Mouse (Mus musculus): ENCODE data around the gene Zzef1. TPM values are rescaled to one million over a fixed set of nuclear protein-coding genes. Genes with fewer than 3 reads are reported as not detected.

The Zzef1 gene
- polyA plus RNA-seq, 1 experiment from 2014 or later, result 6.9 TPM

- no peak overlapping the region for H3K27ac ChIP-seq
- no peaks in the 10 kb centered on the region for H3K9me3 ChIP-seq (replicated peaks; ENCODE audit: low read length)
- no peak overlapping the region for H3K4me3 ChIP-seq (replicated peaks; ENCODE audit: low read depth, low read length)
- ATAC-seq (replicated peaks; ENCODE audit: low FRiP score, low read depth), result no peak
- H3K9ac ChIP-seq (ENCODE audit: low read depth, low read length), result no peak overlapping the region
- H3K4me1 ChIP-seq (replicated peaks; ENCODE audit: insufficient read depth, low read length), result no peaks in the 10 kb centered on the region
- no peak for DNase-seq (ENCODE audit: low spot score)
- no peak overlapping the region for H3K4me2 ChIP-seq (ENCODE audit: low read length)
- no peaks in the 10 kb centered on the region for H3K27me3 ChIP-seq (ENCODE audit: insufficient read depth, low read length)
- no peak for TF ChIP-seq CTCF (IDR thresholded peaks at IDR 0.05; ENCODE audit: low read depth)
- 84% methylated on average over 2 of the region's 2 CpGs for WGBS
- peaks cover 39% of the 10 kb centered on the region for H3K36me3 ChIP-seq (ENCODE audit: insufficient read depth, low read length)
Observed at GRCm38 (mm10) chr11:72845526-72845925, 49.5 kb downstream of the Zzef1 start.

GRCm38 (mm10) chr11:72846685-72847084 is 50.7 kb downstream of the Zzef1 start:
- ATAC-seq (replicated peaks; ENCODE audit: low FRiP score, low read depth), result no peak
- DNase-seq (ENCODE audit: low spot score), result no peak
- Histone ChIP-seq H3K4me1 (replicated peaks; ENCODE audit: insufficient read depth, low read length) (no peaks in the 10 kb centered on the region), H3K27ac (no peak overlapping the region), H3K27me3 (ENCODE audit: insufficient read depth, low read length) (no peaks in the 10 kb centered on the region), H3K36me3 (ENCODE audit: insufficient read depth, low read length) (peaks cover 46% of the 10 kb centered on the region), H3K9ac (ENCODE audit: low read depth, low read length) (no peak overlapping the region), H3K9me3 (replicated peaks; ENCODE audit: low read length) (no peaks in the 10 kb centered on the region), H3K4me2 (ENCODE audit: low read length) (no peak overlapping the region), H3K4me3 (replicated peaks; ENCODE audit: low read depth, low read length) (no peak overlapping the region)
- TF ChIP-seq CTCF (IDR thresholded peaks at IDR 0.05; ENCODE audit: low read depth), result no peak

GRCm38 (mm10) chr11:72847831-72848628 is 52.0 kb downstream of the Zzef1 start:
- no peak overlapping the region for H3K27ac ChIP-seq
- ATAC-seq (replicated peaks; ENCODE audit: low FRiP score, low read depth), result no peak
- H3K4me3 ChIP-seq (replicated peaks; ENCODE audit: low read depth, low read length), result no peak overlapping the region
- peaks cover 49% of the 10 kb centered on the region for H3K36me3 ChIP-seq (ENCODE audit: insufficient read depth, low read length)
- H3K9me3 ChIP-seq (replicated peaks; ENCODE audit: low read length), result no peaks in the 10 kb centered on the region
- H3K4me1 ChIP-seq (replicated peaks; ENCODE audit: insufficient read depth, low read length), result no peaks in the 10 kb centered on the region
- no peak for TF ChIP-seq CTCF (IDR thresholded peaks at IDR 0.05; ENCODE audit: low read depth)
- H3K27me3 ChIP-seq (ENCODE audit: insufficient read depth, low read length), result no peaks in the 10 kb centered on the region
- H3K9ac ChIP-seq (ENCODE audit: low read depth, low read length), result no peak overlapping the region
- H3K4me2 ChIP-seq (ENCODE audit: low read length), result no peak overlapping the region
- WGBS, result 97% methylated on average over 1 of the region's 1 CpGs
- no peak for DNase-seq (ENCODE audit: low spot score)

- Histone ChIP-seq H3K9me3 (replicated peaks; ENCODE audit: low read length) (no peaks in the 10 kb centered on the region), H3K27ac (no peak overlapping the region), H3K36me3 (ENCODE audit: insufficient read depth, low read length) (peaks cover 56% of the 10 kb centered on the region), H3K9ac (ENCODE audit: low read depth, low read length) (no peak overlapping the region), H3K4me2 (ENCODE audit: low read length) (no peak overlapping the region), H3K4me1 (replicated peaks; ENCODE audit: insufficient read depth, low read length) (no peaks in the 10 kb centered on the region), H3K4me3 (replicated peaks; ENCODE audit: low read depth, low read length) (no peak overlapping the region), H3K27me3 (ENCODE audit: insufficient read depth, low read length) (no peaks in the 10 kb centered on the region)
- TF ChIP-seq CTCF (IDR thresholded peaks at IDR 0.05; ENCODE audit: low read depth), result no peak
- ATAC-seq (replicated peaks; ENCODE audit: low FRiP score, low read depth) (no peak), DNase-seq (ENCODE audit: low spot score) (no peak)
- 90% methylated on average over 9 of the region's 9 CpGs for WGBS
Observed at GRCm38 (mm10) chr11:72850419-72851131, 54.5 kb downstream of the Zzef1 start.

- no peak for ATAC-seq (replicated peaks; ENCODE audit: low FRiP score, low read depth)
- Histone ChIP-seq H3K9ac (ENCODE audit: low read depth, low read length) (no peak overlapping the region), H3K4me3 (replicated peaks; ENCODE audit: low read depth, low read length) (no peak overlapping the region), H3K36me3 (ENCODE audit: insufficient read depth, low read length) (peaks cover 56% of the 10 kb centered on the region), H3K4me1 (replicated peaks; ENCODE audit: insufficient read depth, low read length) (no peaks in the 10 kb centered on the region), H3K9me3 (replicated peaks; ENCODE audit: low read length) (no peaks in the 10 kb centered on the region), H3K4me2 (ENCODE audit: low read length) (no peak overlapping the region), H3K27me3 (ENCODE audit: insufficient read depth, low read length) (no peaks in the 10 kb centered on the region), H3K27ac (no peak overlapping the region)
- TF ChIP-seq CTCF (IDR thresholded peaks at IDR 0.05; ENCODE audit: low read depth), result no peak
- DNase-seq (ENCODE audit: low spot score), result no peak
- WGBS, result 85% methylated on average over 4 of the region's 4 CpGs
Observed at GRCm38 (mm10) chr11:72851214-72851613, 55.2 kb downstream of the Zzef1 start.

- no peak overlapping the region for H3K4me3 ChIP-seq (replicated peaks; ENCODE audit: low read depth, low read length)
- no peaks in the 10 kb centered on the region for H3K27me3 ChIP-seq (ENCODE audit: insufficient read depth, low read length)
- no peak overlapping the region for H3K27ac ChIP-seq
- no peak for TF ChIP-seq CTCF (IDR thresholded peaks at IDR 0.05; ENCODE audit: low read depth)
- no peaks in the 10 kb centered on the region for H3K9me3 ChIP-seq (replicated peaks; ENCODE audit: low read length)
- ATAC-seq (replicated peaks; ENCODE audit: low FRiP score, low read depth), result no peak
- H3K4me2 ChIP-seq (ENCODE audit: low read length), result no peak overlapping the region
- H3K4me1 ChIP-seq (replicated peaks; ENCODE audit: insufficient read depth, low read length), result no peaks in the 10 kb centered on the region
- H3K36me3 ChIP-seq (ENCODE audit: insufficient read depth, low read length), result peaks cover 59% of the 10 kb centered on the region
- 100% methylated on average over 1 of the region's 1 CpGs for WGBS
- H3K9ac ChIP-seq (ENCODE audit: low read depth, low read length), result no peak overlapping the region
- no peak for DNase-seq (ENCODE audit: low spot score)
Observed at GRCm38 (mm10) chr11:72852122-72852521, 56.1 kb downstream of the Zzef1 start.
